Mouse (Mus musculus) thymus, adult 2 months (tissue): Measurements from ENCODE around the gene Hdac9. TPM values are rescaled to one million over a fixed set of nuclear protein-coding genes. Genes with fewer than 3 reads are reported as not detected.

ENCODE experiments used
- DNase-seq: peaks from one replicate; pipeline ENCODE4 v3.0.0; 2021
- H3K27ac ChIP-seq: fragments of 200-500 bp; 2 replicates; pipeline ENCODE4 v1.5.1; 2012; ENCODE audit warnings: low read length, control low read depth; ENCODE audit not compliant: control insufficient read depth, insufficient read depth
- H3K27me3 ChIP-seq: fragments of 200-500 bp; 2 replicates; pipeline ENCODE4 v1.6.1; 2012; ENCODE audit warnings: mild to moderate bottlenecking, low read length, moderate library complexity, mixed read lengths; ENCODE audit not compliant: control insufficient read depth, insufficient read depth
- H3K36me3 ChIP-seq: fragments of 200-500 bp; 2 replicates; pipeline ENCODE4 v1.6.1; 2012; ENCODE audit warnings: mild to moderate bottlenecking, low read length, moderate library complexity; ENCODE audit not compliant: control insufficient read depth, insufficient read depth
- H3K4me1 ChIP-seq: fragments of 200-500 bp; replicated peaks from 2 replicates; pipeline ENCODE4 v1.6.1; 2012; ENCODE audit warnings: low read length; ENCODE audit not compliant: control insufficient read depth, insufficient read depth
- H3K4me3 ChIP-seq: fragments of 200-500 bp; 2 replicates; pipeline ENCODE4 v1.5.1; 2012; ENCODE audit warnings: mild to moderate bottlenecking, low read length, control low read depth, moderate library complexity; ENCODE audit not compliant: control insufficient read depth, insufficient read depth
- CTCF ChIP-seq: fragments of 200-500 bp; IDR thresholded peaks from 2 replicates; pipeline ENCODE4 v1.5.1; 2012; ENCODE audit warnings: mild to moderate bottlenecking, control low read depth, low read length, moderate library complexity, borderline replicate concordance; ENCODE audit not compliant: control insufficient read depth, poor library complexity, insufficient read depth; ENCODE audit errors: extremely low read depth
- POLR2A ChIP-seq: fragments of 200-500 bp; IDR thresholded peaks from 2 replicates; pipeline ENCODE4 v1.6.1; 2012; ENCODE audit warnings: mild to moderate bottlenecking, low read length, control low read depth, moderate library complexity; ENCODE audit not compliant: control insufficient read depth, poor library complexity, insufficient read depth; ENCODE audit errors: extremely low read depth
- WGBS: fragments of 180-500 bp; shearing (Covaris S2); methylation state at CpG from one replicate; pipeline ENCODE4 v1.1.7; 2018; 5-methylcytosine and 5-hydroxymethylcytosine counted together
- polyA plus RNA-seq: library from polyadenylated mRNA; depleted of rRNA; stranded (reverse); fragments of >200 nt; gene quantifications from 2 replicates; pipeline ENCODE4 v1.2.3, GENCODE M21; 2012

The Hdac9 gene
- polyA plus RNA-seq, 1 experiment: 1.9 TPM

DNA sequence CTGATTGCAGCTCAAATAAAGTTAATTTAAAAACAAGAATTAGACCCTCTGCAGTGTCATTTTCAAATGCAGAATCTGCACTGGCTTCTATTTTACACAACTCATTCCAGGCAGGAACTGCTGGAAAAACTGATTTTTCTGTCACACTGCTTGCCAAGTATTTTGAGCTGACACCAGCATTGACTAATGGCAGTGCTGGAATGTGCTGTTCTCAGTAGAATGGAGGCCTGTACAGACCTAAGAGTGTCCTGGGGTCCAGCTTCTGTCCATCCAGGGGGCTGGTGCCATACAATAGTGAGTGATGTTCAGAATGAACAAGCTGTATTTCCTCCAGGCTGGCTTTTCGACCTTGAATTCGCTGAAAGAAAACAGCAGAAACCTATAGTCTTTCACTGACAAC lies 629.7 kb downstream of the Hdac9 start:
- WGBS: 91% methylated on average over 2 of the region's 2 CpGs
- TF ChIP-seq CTCF (no peak), POLR2A (no peak)
- H3K36me3 ChIP-seq: no peaks in the 10 kb centered on the region

GRCm38 (mm10) chr12:34284888-34285287 lies 632.0 kb downstream of the Hdac9 start:
- Histone ChIP-seq H3K36me3 (no peaks in the 10 kb centered on the region), H3K27ac (no peak overlapping the region), H3K4me1 (no peaks in the 10 kb centered on the region), H3K27me3 (no peaks in the 10 kb centered on the region), H3K4me3 (no peak overlapping the region)
- DNase-seq: no peak
- TF ChIP-seq CTCF: no peak
- no peak for TF ChIP-seq POLR2A

More for the DNA sequence above, 629.7 kb downstream of the Hdac9 start:
- Histone ChIP-seq H3K4me1 (no peaks in the 10 kb centered on the region), H3K27me3 (no peaks in the 10 kb centered on the region), H3K27ac (no peak overlapping the region), H3K4me3 (no peak overlapping the region)
- no peak for DNase-seq

- Histone ChIP-seq H3K36me3 (no peaks in the 10 kb centered on the region), H3K27ac (no peak overlapping the region), H3K4me1 (no peaks in the 10 kb centered on the region), H3K4me3 (no peak overlapping the region), H3K27me3 (no peaks in the 10 kb centered on the region)
- WGBS: 98% methylated on average over 3 of the region's 3 CpGs
- no peak for TF ChIP-seq CTCF
- no peak for TF ChIP-seq POLR2A
- no peak for DNase-seq
Measured at GRCm38 (mm10) chr12:34284396-34284795, 632.5 kb downstream of the Hdac9 start.

DNA sequence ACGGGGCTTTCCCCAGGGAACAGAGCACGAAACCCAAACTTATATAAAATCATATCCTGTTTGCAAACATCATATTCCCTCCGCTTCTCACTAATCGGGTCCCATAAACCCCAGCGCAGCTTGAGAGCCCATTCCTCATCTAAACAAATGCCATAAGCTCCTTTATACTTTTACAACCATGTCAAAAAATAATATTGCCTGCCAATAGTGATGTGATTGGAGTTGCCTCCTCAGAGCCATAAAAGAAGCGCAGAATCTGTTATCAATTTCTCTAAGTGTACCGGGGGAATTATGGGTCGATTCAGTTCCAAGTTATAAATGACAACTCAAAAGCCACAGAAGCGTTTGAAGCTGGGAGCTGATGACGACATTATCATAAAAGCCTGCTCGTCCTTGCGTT lies 638.1 kb downstream of the Hdac9 start:
- Histone ChIP-seq H3K4me3 (no peak overlapping the region), H3K27ac (no peak overlapping the region), H3K36me3 (no peaks in the 10 kb centered on the region), H3K4me1 (no peaks in the 10 kb centered on the region), H3K27me3 (no peaks in the 10 kb centered on the region)
- WGBS: 93% methylated on average over 12 of the region's 12 CpGs
- no peak for DNase-seq
- no peak for TF ChIP-seq CTCF
- TF ChIP-seq POLR2A: no peak

DNA sequence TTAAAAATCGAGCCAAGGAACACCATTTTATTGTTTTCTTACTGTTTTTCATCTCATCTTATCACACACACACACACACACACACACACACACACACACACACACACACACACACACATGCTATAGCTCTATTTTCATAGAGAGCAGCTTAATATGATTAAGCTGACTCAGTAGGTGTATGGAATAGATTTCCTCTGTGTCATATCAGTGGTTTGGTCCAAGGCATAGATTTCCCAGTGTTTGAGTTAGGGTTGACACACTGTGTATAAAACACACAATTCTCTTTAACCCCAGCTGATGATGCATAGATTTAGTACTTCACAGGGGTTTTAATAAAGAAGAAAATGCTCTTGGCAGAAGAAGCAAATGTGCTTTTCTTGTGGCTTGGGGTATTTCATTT lies 643.1 kb downstream of the Hdac9 start:
- DNase-seq: no peak
- WGBS: 81% methylated on average over 1 of the region's 1 CpGs
- no peaks in the 10 kb centered on the region for H3K36me3 ChIP-seq
- no peaks in the 10 kb centered on the region for H3K27me3 ChIP-seq
- no peak overlapping the region for H3K27ac ChIP-seq
- TF ChIP-seq POLR2A: no peak
- no peak for TF ChIP-seq CTCF
- no peak overlapping the region for H3K4me3 ChIP-seq
- no peaks in the 10 kb centered on the region for H3K4me1 ChIP-seq

DNA sequence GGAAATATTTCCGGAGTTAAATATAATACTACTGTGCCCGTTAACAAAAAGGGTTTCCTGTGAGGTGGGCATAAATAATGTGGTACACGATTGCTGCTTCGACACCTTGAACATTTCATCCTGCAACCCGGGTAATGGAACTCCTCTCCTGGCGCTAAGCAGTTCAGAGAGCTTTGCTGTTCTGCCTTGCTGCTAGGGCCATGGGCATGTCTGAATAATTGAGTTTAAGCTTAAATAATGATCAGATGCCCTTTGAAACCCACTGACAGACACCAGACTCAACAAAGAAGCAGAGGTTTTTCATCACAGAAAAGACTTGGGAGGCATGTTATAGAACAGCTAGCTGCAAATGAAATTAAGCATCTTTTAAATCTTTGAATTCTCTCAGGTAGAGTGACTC lies 646.8 kb downstream of the Hdac9 start:
- no peak for TF ChIP-seq POLR2A
- no peak for TF ChIP-seq CTCF
- no peaks in the 10 kb centered on the region for H3K4me1 ChIP-seq

GRCm38 (mm10) chr12:34269472-34270040 lies 647.3 kb downstream of the Hdac9 start:
- 93% methylated on average over 13 of the region's 13 CpGs for WGBS
- Histone ChIP-seq H3K4me1 (no peaks in the 10 kb centered on the region), H3K36me3 (no peaks in the 10 kb centered on the region), H3K27ac (no peak overlapping the region), H3K4me3 (no peak overlapping the region), H3K27me3 (no peaks in the 10 kb centered on the region)
- no peak for TF ChIP-seq CTCF
- TF ChIP-seq POLR2A: no peak
- no peak for DNase-seq

More for the DNA sequence above, 646.8 kb downstream of the Hdac9 start:
- no peaks in the 10 kb centered on the region for H3K36me3 ChIP-seq
- H3K27ac ChIP-seq: no peak overlapping the region
- H3K4me3 ChIP-seq: no peak overlapping the region
- H3K27me3 ChIP-seq: no peaks in the 10 kb centered on the region
- WGBS: 95% methylated on average over 6 of the region's 6 CpGs
- DNase-seq: no peak
